Mouse (Mus musculus) brain, adult 2 months (tissue): Measurements from ENCODE around the gene Pea15a.

Source experiments
- DNase-seq: peaks from one replicate; pipeline ENCODE4 v3.0.0; 2011; ENCODE audit warnings: low read depth, low spot score

Pea15a gene

GRCm38 (mm10) chr1:172204814-172205740, 1.5 kb downstream of the Pea15a start:
- peak; percentile 79 for DNase-seq

GRCm38 (mm10) chr1:172204033-172204813, 2.4 kb downstream of the Pea15a start:
- DNase-seq: no peak

GRCm38 (mm10) chr1:172203566-172203965, 3.0 kb downstream of the Pea15a start:
- DNase-seq: no peak

- no peak for DNase-seq
Measured at GRCm38 (mm10) chr1:172202894-172203522, 3.6 kb downstream of the Pea15a start.

GRCm38 (mm10) chr1:172201967-172202880, 4.4 kb downstream of the Pea15a start:
- DNase-seq: peak; percentile 92

GRCm38 (mm10) chr1:172200871-172201447, 5.6 kb downstream of the Pea15a start:
- DNase-seq: peak; percentile 91

GRCm38 (mm10) chr1:172200161-172200560, 6.4 kb downstream of the Pea15a start:
- no peak for DNase-seq

- no peak for DNase-seq
Measured at GRCm38 (mm10) chr1:172198996-172199395, 7.6 kb downstream of the Pea15a start.

- no peak for DNase-seq
Measured at GRCm38 (mm10) chr1:172198316-172198715, 8.3 kb downstream of the Pea15a start.

- peak; percentile 75 for DNase-seq
Measured at GRCm38 (mm10) chr1:172197851-172198250, 8.8 kb downstream of the Pea15a start.

- no peak for DNase-seq
Measured at GRCm38 (mm10) chr1:172197146-172197545, 9.5 kb downstream of the Pea15a start.

- no peak for DNase-seq
Measured at GRCm38 (mm10) chr1:172194435-172194834, 12.2 kb downstream of the Pea15a start.

GRCm38 (mm10) chr1:172192217-172192616, 14.4 kb downstream of the Pea15a start:
- no peak for DNase-seq

GRCm38 (mm10) chr1:172191578-172191977, 15.0 kb downstream of the Pea15a start:
- peak; percentile 63 for DNase-seq

- DNase-seq: no peak
Measured at GRCm38 (mm10) chr1:172188891-172189290, 17.7 kb downstream of the Pea15a start.

GRCm38 (mm10) chr1:172186401-172187289, 20.0 kb downstream of the Pea15a start:
- no peak for DNase-seq

GRCm38 (mm10) chr1:172183915-172184314, 22.7 kb downstream of the Pea15a start:
- no peak for DNase-seq

GRCm38 (mm10) chr1:172183056-172183455, 23.5 kb downstream of the Pea15a start:
- DNase-seq: no peak

- no peak for DNase-seq
Measured at GRCm38 (mm10) chr1:172181777-172182176, 24.8 kb downstream of the Pea15a start.

GRCm38 (mm10) chr1:172180881-172181280, 25.7 kb downstream of the Pea15a start:
- DNase-seq: no peak
